Mouse (Mus musculus) adrenal gland, postnatal 14 days (tissue): ENCODE measurements around the gene Myom3. TPM values are rescaled to one million over a fixed set of nuclear protein-coding genes. Genes with fewer than 3 reads are reported as not detected.
"Not testable (repeated sequence)": the region's sequence is repeated elsewhere in the genome, so short reads cannot be mapped to it uniquely, and the experiment has no call there.

Experiments
- DNase-seq: peaks from one replicate; pipeline ENCODE4 v3.0.0; 2021; ENCODE audit warnings: mixed read lengths
- long read RNA-seq, 2 experiments: library from polyadenylated mRNA; stranded (forward); transcript quantifications; one replicate each; pipeline ENCODE4 v2.0.0; 2021
- total RNA-seq: library from RNA; stranded (reverse); gene quantifications from 2 replicates; pipeline ENCODE4 v1.2.3, GENCODE M21; 2021

Myom3 gene
- total RNA-seq: 0.59 and 0.75 TPM in 2 replicates
- long read RNA-seq, experiment 1, partial matches to known transcripts: 1 of 1 reads
- long read RNA-seq, experiment 1, other reads (novel, unspliced or antisense): 0 of 1 reads
- long read RNA-seq, experiment 2, partial matches to known transcripts: 0 of 1 reads
- long read RNA-seq, experiment 2, other reads (novel, unspliced or antisense): 0 of 1 reads

GRCm38 (mm10) chr4:135759356-135759976 is at the start of gene Myom3:
Gene Myom3 (plus strand): TSS chr4:135759715.
- DNase-seq: no peak

GRCm38 (mm10) chr4:135710392-135710791 is 49.1 kb upstream of the Myom3 start:
- DNase-seq: no peak

- DNase-seq: peak; percentile 31
These were observed 44.7 kb upstream of the Myom3 start for GRCm38 (mm10) chr4:135714776-135715175.

- not testable (repeated sequence) for DNase-seq
These were observed 43.1 kb upstream of the Myom3 start for GRCm38 (mm10) chr4:135716438-135716837.

DNA sequence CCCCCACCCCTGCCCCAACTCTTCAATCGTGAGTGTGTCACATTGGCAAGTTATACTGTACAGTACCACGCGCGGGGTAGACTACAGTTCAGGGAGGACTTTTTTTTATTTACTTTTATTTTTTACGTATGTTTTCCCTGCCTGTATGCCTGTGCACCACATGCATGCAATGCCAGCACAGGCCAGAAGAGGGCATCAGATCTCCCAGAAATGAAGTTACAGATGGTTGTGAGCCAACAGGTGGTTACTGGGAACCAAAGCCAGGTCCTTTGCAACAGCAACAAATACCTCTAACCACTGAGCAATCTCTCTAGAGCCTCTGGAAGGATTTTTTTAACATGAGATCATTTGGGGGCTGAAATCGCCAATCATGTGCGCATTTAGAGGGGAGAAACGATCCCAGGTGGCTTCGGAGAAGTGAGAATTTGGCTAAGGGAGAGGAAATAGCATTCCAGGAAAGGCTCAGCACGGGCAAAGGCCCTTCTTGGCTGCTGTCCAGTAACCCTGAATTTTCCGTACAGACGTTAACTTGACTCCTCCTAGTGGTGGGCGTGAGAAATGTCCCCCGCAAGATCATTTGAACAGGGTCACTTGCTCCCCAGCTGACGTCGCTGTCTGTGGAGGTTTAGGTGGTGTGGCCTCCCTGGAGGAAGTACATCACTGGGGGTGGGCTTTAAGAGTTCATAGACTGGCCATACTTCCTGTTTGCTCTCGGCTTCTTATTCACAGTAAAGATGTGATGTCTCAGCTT is 36.8 kb upstream of the Myom3 start:
- DNase-seq: no peak

GRCm38 (mm10) chr4:135726416-135726815 is 33.1 kb upstream of the Myom3 start:
- no peak for DNase-seq

- peak; percentile 81 for DNase-seq
These were observed 31.7 kb upstream of the Myom3 start, which contains the start of gene Il22ra1 for GRCm38 (mm10) chr4:135727817-135728216. Gene Il22ra1 (plus strand): TSS chr4:135728172.

DNA sequence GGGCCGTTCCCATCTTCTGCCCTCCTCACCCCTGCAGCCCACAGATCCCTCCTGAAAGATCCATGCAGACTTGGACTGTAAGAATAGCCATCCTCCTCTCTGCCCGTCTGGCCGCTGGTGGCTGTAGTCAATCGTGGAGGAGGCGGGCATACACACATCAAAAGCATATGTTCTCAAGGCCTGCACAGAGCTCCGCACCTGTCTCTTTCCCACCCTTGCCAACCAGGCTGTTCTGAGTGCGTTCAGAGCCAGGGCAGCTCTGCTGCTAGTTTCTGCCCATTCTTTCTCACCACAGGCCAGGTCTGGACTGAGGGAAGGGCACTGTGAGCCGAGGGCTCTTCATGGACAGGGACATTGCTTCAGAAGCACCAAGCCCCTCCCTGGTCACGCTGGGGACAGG is 29.3 kb upstream of the Myom3 start:
- DNase-seq: no peak

DNA sequence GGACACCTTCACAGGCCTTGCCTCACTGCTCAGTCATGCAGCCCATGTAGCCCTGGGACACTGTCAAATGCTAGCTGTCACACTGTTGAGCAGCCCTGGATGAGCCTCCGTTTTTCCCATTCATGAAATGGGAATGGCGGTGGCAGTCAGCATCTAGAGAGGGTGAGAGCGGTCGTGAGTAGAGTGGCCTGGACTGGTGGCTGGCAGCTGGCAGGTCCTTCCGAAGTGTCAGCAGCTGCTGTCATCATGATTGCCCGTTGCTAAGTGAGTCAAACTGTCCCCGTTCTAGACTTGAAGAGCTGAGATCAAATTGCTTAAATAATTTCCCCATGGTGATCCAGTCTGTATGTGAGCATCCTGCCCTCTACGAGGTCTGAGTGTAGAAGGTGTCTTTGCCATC is 28.6 kb upstream of the Myom3 start:
- DNase-seq: no peak

GRCm38 (mm10) chr4:135733901-135734300 is 25.6 kb upstream of the Myom3 start:
- DNase-seq: no peak

GRCm38 (mm10) chr4:135736903-135737302 is 22.6 kb upstream of the Myom3 start:
- no peak for DNase-seq

GRCm38 (mm10) chr4:135738237-135738636 is 21.3 kb upstream of the Myom3 start:
- DNase-seq: no peak

- no peak for DNase-seq
These were observed 20.4 kb upstream of the Myom3 start for GRCm38 (mm10) chr4:135739148-135739547.

DNA sequence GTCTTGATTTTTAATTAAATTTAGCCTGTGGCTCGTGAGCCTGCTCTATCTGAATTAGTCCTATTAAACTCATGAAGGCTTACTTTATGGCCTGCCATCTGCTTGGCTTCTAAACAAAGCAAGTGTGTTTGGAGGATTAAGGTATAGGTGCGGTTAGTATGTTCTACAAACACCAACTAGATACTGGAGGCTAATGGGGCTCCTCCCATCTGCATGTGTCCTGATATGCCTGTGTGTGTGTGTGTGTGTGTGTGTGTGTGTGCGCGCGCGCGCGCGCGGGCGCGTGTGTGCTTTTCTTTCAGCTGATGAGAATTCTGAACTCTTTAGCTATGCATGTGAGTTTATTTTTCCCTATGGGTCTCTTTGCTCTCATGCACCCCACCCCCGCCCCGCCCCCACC is 19.8 kb upstream of the Myom3 start:
- DNase-seq: no peak

DNA sequence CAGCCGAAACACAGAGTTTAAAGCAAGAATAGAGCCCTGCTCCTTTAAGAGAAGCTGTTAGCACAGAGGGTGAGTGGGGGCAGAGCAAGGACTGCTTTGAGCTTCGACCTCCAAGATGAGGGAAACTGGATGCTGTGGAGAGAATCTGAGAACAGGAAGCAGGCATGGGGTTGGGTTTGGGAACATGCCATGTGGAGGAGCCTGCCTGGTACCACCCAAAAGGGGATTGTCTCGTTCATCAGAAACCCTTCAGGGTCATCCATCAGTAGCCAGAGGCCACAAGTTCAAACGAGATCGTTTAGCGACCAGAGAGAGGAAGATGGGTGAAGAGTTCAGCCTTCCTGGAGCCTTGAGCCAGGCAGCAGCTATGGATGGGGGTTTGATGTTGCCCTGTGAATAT is 16.0 kb upstream of the Myom3 start:
- DNase-seq: no peak

GRCm38 (mm10) chr4:135744726-135745448 is 14.6 kb upstream of the Myom3 start:
- no peak for DNase-seq

GRCm38 (mm10) chr4:135745613-135746012 is 13.9 kb upstream of the Myom3 start:
- peak; percentile 31 for DNase-seq

DNA sequence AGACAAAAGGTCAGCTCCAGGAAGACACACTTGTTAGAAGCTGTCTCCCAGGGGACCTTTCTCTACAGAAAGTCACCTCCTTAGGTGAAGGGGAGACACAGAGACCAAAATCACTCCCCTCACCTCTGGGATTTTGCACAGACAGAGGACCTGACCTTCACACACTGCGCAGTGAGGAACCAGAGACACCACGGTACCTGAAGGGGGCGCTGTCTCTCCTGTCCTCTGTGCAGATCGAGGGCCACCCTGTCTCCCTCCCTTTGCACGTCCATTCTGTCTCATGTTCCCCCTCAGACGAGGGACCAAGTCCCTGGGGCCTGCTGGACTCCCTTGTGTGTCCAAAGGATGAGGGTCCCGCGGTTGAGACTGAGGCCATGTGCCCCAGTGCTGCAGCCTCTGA is 8.6 kb upstream of the Myom3 start:
- no peak for DNase-seq

GRCm38 (mm10) chr4:135752106-135752778 is 7.3 kb upstream of the Myom3 start:
- DNase-seq: no peak

- DNase-seq: no peak
These were observed 6.7 kb upstream of the Myom3 start for GRCm38 (mm10) chr4:135752779-135753164.

- peak; percentile 35 for DNase-seq
These were observed 1.2 kb upstream of the Myom3 start for GRCm38 (mm10) chr4:135758331-135758730.

DNA sequence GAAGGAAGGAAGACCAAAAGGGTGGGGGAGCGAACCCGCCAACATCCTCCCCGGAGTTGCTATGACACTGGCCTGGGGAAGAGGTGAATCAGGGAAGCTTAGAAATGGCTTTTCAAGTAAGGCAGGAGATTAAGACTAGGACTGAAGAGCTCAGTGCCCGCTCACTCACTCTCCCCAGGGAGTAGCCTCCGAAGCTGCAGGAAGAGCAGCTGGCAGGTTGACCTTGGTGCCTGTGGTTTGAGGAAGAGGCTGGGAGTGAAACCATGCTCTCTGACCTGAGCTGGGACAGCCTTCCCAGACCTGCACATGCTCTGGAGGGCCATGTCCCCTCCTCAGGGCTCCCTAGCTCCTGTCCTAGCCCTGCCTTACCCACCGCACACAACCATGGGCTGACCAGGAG is 690 bp upstream of the Myom3 start:
- DNase-seq: no peak
